Mouse (Mus musculus) large intestine, adult 2 months (tissue): ENCODE measurements around the gene Med20. TPM values are rescaled to one million over a fixed set of nuclear protein-coding genes. Genes with fewer than 3 reads are reported as not detected.

ENCODE experiments used
- DNase-seq: peaks from one replicate; pipeline ENCODE4 v3.0.0-alpha.2; 2012; ENCODE audit warnings: low read depth, low spot score
- WGBS: fragments of 180-500 bp; shearing (Covaris S2); methylation state at CpG from one replicate; pipeline ENCODE4 v1.1.7; 2018; 5-methylcytosine and 5-hydroxymethylcytosine counted together
- polyA plus RNA-seq: library from polyadenylated mRNA; depleted of rRNA; stranded (reverse); fragments of >200 nt; gene quantifications from 2 replicates; pipeline ENCODE4 v1.2.3, GENCODE M21; 2012; rRNA removed

The Med20 gene
- 21.7 and 23.7 TPM in 2 replicates for polyA plus RNA-seq

DNA sequence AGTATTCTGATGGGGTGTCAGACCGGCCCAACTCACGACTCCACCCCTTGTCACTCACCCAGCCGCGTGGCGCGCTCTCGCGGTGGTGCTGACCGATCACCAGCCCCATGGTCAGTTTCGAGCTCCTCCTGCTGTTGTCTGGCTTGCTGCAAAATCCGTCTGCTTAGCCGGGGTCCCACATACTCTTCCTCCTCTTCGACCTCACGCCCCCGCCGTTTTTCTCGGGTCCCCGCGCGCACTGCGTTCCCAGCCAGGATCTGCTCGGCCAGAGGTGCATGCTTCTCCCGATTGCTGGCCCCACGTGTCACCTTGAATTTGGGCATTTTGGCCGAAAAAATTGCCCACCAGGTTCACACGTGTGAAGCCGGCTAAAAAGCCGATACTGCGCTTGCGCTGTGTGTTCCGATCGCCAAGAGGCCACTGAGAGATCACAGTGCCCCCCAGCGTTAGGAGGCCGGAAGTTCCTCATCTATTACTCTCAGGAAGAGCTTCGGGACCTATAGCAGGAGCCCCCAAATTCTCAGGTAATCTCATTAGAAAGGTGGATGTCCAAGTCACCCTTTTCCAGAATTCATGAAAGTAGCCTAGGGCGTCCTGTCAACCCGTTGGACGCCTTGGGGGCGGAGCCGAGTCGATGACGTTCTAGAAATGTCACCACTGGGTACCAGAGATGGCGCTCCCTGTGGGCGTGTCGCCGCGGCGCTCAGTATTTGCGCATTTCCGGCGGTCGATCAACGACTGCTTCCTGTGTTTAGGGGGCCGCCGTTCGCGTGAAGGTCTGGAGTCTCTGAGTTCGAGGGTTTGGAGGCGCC is at the start of gene Med20, which contains the start of the genes Bysl and Gm20517:
TSS of gene Med20 (plus strand) at position 734 of the 812 bp plus-strand sequence.
TSS of gene Bysl (minus strand) at position 644 of the 812 bp plus-strand sequence.
TSS of gene Gm20517 (plus strand) at position 741 of the 812 bp plus-strand sequence.
- peak; percentile 81 for DNase-seq
- WGBS = under 1% methylated on average over 59 of the region's 59 CpGs

DNA sequence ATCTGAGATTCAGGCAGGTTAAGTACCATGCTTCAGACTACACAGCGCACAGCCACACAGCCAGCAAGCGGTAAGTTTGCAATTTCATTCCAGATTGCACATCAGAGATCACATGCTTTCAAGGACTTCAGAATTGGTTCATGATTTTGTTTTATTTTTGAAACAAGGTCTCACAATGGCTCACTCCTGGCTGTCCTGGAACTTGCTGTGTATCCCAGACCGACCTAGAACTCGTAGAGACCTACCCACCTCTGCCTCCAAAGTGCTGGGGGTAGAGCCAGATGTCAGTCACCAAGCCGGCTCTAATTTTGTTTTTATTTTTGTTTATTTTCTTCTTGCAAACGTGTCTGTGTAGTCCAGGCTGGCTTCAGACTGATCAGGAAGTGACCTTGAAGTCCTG is 48.5 kb upstream of the Med20 start:
- WGBS = 78% methylated on average over 6 of the region's 6 CpGs
- DNase-seq = no peak

DNA sequence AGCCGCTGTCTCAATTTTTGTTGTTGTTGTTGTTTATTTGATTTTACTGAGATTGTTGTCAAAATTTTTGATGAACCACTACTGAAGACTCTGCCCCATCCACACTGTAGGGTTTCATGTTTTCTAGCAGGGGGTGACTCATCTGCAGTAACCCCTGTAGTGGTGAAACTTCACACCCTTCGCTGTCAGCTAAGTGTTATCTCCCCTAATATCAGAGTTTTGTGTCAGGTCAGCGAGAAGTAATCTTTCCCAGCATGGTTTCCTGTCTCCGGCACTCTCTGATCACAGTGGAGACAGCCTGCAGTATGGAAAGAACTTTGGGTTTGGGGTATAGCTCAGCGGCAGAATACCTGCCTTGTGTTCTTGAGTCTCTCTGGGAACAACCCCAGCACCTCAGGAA is 46.8 kb upstream of the Med20 start:
- WGBS = 82% methylated on average over 5 of the region's 5 CpGs

DNA sequence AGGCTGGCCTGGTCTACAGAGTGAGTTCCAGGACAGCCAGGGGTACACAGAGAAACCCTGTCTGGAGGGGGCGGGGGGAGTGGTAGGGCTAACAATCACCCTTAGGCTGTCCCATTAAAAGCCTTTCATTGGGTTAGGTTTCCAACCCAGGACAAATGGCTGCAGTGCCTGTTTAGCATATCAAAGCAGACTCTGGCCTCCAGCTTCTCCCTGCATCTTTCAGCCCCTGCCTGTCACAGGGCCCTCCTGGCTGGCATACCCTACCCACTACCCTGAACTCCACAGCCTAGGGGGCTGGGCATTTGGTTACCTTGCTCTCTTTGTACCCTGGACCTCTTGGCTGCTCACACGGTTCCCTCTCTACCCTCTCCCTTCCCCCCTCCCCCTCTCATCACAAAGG is 45.2 kb upstream of the Med20 start:
- no peak for DNase-seq
- WGBS = 56% methylated on average over 2 of the region's 2 CpGs

More for the DNA sequence above, 46.8 kb upstream of the Med20 start:
- no peak for DNase-seq

DNA sequence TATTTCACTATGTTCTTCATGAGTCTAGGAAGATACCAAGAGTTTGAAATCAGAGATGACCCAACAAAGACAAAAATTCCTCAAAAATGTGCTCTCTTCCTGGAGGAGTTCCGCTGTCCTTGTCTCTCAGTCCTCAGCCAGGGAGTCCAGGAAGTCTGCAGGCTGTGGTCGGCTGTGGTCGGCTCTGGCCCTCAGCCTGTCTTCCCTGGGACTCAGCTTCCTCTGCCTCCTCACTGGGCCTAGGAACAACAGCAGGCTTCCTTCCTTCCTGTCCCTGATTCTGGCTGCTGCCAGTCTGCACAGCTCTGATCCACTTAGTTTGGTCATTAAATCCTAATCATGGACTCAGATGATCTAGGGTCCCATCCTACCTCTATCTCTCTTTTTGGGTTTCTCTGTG is 44.1 kb upstream of the Med20 start:
- DNase-seq = no peak
- 73% methylated on average over 3 of the region's 3 CpGs for WGBS

DNA sequence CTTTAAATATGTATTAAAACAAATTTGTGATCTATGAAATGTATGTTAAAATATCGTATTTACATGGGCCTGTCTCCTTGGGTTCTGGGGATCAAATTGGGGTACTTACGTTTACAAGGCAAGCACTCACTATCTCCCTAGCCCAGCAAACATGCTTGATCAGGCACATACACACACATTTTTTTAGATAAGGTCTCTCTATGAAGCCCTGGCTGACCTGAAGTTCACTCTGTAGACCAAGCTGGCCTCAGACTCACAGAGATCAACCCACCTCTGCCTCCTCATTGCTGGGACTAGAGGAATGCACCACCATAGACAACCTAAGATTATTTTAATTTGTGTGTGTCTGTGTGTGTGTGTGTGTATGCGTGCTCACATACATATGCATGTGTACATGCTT is 43.0 kb upstream of the Med20 start:
- WGBS = 95% methylated on average over 3 of the region's 3 CpGs
- no peak for DNase-seq

DNA sequence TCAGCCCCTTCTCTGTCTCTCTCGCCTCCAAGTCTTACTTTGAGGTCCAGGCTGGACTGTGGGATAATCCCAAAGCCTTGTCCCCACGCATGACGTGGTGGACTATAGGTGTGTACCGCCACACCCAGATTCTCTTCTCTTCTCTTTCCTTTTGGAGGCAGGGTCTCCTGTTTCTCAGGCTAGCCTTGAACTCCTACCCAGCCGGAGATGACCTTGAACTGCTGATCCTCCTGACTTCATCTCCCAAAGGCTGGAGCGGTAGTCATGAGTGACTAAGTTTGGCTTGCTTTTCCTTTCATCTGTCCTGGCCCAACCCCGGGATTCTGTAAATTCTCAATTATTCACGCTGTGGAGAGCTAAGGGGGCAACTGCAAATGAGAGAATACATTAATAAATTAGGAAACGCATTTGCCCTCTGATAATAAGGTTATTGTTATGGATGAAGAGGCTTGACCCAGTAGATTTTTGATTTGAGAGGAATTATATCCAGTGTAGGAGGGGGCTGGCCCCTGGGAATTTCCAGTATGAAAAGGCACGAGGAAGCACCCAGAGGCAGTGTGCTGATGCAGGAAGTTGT is 42.3 kb upstream of the Med20 start:
- DNase-seq = no peak
- WGBS = 86% methylated on average over 10 of the region's 10 CpGs

DNA sequence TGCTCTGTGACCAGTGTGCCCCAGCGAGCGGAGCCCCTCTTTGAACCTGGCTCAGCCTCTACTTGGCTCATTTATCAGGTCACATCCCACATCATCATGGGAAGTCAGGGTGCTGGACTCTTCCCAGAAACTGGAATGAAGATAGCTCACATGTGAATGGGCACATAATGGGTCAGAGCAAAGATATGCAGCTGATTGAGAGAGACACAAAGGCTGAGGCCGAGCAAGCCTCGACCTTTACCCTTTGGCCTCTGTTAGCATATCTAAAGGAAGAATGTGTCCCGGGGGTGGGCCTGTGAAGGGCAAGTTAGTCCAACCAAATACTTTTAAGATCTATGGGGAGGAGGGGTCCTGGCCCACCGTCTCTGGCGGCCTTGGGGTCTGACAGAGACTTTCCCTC is 39.8 kb upstream of the Med20 start:
- 66% methylated on average over 7 of the region's 7 CpGs for WGBS
- DNase-seq = no peak

DNA sequence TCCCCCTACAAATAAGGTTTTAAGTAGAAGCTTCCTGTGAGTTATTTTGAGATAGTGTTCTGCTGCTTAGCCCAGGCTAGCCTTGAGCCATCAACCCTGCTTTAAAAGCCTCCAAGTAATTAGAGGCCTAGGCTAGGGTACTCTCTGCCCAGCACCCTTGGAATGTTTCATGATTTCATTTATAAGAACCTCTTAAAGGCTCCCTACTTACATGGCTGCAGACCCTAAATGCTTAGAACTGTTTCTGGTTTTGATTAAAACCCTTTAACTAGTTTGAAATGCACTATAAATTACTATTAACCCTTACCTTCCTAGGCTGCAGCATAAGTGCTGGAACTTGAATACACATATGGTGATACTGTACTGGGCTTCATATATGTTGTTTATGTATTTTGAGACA is 38.9 kb upstream of the Med20 start:
- DNase-seq = no peak

DNA sequence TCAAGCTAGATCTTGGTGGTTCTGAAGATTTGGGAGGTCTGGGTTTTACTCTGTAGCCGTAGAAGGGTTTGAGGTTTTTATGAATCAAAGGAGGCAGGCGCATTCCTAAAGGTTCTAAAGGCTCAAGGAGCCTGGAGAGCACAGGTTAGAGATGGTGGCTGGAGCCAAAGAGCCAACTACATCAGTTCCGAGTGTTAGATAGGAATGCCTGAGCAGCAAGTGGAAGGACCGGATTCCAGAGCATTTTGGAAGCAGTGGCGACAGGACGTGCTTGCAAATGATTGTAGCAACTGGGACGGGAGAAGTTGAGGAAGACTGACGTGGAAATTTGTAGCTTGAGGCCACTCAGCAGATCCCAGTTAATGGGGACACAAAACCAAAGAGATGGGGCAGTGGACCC is 37.4 kb upstream of the Med20 start:
- 73% methylated on average over 8 of the region's 8 CpGs for WGBS
- DNase-seq = no peak

DNA sequence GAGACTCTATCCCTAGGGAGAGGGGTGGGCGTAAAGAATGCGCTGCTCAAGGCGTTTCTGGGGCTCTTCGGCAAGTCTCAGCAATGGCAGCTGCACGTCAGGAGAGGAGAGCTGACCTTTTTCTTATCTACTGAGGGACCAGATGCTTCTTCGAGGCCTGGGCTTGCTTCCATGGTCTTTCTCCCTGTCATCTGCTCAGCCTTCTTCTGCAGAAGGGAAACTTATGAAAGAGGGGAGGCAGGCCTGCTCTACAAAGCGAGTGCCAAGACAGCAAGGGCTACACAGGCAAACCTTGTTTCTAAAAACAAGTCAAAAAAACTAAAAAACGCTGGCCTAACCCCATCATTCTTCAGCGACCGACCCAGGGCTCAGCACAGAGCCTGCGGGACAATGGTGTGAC is 36.6 kb upstream of the Med20 start:
- no peak for DNase-seq
- WGBS = 84% methylated on average over 11 of the region's 11 CpGs

DNA sequence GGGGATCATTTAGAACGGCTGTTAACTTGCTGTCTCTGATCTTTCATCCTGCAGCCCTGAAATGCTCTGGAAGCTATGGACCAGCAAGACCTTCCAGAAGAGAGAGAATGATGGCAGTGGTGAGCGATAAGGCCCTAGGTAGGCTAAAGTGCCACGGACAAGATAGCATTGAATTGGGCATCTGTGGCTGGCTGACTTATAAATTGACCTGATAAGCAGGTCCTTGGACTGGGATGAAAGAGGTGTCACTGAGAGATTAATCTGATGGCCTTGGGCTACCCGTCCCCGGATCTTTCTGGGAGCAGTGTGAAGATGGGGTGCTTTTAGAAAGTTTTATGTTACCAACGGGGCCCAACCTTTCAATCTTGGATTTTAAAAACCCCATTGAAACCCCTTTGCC is 32.7 kb upstream of the Med20 start:
- WGBS = 91% methylated on average over 6 of the region's 6 CpGs
- DNase-seq = no peak

DNA sequence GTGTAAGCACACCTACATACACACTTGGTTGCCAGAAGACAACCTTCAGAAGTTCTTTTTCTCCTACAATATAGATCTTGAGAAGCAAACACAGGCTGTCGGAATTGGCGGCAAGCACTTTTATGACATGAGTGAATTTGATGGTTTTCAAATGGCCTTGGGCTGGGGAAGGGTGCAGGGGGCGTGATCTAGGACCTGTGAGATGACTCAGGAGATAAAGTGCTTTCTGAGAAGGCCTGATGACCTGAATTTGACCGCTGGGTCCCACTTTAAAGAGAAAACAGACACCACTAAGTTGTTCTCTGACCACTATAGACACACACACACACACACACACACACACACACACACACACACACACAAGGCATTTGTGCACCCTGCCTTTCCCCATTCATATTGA is 30.4 kb upstream of the Med20 start:
- DNase-seq = no peak
- 88% methylated on average over 4 of the region's 4 CpGs for WGBS

DNA sequence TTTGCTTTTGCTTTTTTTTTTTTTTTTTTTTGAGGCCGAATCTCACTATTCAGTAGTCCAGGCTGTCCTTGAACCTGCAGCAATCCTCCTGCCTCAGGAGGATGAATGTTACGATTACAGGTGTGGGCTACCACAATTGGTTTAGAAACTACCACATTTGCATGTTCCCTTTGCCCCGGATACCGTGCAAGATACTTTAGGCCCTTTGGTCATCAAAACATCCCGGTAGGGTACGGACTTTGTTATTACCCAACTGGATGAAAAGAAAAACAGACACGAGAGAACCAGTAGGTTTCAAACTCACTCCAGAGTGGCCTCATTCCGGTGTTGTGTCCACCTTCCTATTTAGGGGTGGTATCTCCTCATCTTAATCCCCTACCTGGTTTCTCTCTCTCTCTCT is 22.9 kb upstream of the Med20 start:
- DNase-seq = no peak
- 81% methylated on average over 8 of the region's 8 CpGs for WGBS

DNA sequence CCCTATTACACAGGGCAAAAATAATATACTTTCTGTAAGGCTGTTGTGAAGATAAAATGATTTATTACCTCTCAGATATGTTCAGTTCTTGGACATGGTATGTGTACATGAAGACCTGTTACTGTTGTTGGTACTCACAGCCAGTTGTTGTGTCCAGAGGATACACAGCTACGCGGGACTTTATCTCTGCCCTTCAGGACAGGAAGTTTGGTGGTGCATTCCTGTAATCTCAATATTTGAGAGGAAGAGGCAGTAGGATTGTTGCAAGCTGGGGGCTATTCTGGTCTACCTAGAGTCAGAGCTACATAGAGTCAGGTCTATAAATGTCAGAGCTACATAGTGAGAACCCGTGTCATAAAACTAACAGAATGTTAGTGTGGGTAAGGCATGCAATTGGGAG is 20.3 kb upstream of the Med20 start:
- 68% methylated on average over 3 of the region's 3 CpGs for WGBS

DNA sequence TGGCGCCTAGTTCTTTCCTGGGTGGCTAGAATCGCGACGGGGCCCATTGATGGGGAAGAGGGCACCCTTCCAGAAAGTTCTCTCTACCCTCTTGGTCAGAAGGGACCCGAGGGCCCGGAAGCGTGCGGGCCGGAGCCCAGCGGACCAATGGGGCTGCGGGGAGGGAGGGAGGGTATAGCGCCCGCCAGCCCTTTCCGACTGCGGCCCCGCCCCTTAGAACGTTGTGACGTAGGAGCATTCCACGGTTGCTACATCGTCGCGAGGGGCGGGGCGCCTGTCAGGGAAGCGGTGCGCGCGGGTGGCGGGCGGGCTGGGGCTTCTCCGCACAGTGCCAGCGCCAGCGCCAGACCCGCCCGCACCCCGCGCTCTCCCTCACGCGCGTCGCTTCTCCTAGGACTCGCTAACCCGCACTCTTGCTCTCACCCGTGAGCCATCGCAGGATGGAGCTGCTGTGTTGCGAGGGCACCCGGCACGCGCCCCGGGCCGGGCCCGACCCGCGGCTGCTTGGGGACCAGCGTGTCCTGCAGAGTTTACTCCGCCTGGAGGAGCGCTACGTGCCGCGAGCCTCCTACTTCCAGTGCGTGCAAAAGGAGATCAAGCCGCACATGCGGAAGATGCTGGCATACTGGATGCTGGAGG is 18.0 kb upstream of the Med20 start:
- DNase-seq = peak; percentile 74
- under 1% methylated on average over 63 of the region's 63 CpGs for WGBS

More for the DNA sequence above, 20.3 kb upstream of the Med20 start:
- no peak for DNase-seq

DNA sequence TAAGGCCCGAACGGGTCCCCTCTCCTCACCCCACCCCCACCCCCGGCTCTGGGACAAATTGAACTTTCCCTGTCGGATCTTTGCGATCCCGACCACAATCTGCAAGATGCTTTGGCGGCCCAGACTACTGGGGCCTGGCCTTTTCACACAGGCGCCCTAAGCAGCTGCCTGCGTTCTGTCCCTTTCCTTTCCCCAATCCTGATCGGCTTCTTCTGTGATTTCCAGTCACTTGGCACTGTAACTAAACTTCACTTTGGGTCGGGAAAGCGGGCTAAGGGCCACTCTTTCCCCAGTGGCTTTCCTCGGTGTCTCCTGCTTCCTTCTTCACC is 17.6 kb upstream of the Med20 start:
- WGBS = under 1% methylated on average over 13 of the region's 13 CpGs

DNA sequence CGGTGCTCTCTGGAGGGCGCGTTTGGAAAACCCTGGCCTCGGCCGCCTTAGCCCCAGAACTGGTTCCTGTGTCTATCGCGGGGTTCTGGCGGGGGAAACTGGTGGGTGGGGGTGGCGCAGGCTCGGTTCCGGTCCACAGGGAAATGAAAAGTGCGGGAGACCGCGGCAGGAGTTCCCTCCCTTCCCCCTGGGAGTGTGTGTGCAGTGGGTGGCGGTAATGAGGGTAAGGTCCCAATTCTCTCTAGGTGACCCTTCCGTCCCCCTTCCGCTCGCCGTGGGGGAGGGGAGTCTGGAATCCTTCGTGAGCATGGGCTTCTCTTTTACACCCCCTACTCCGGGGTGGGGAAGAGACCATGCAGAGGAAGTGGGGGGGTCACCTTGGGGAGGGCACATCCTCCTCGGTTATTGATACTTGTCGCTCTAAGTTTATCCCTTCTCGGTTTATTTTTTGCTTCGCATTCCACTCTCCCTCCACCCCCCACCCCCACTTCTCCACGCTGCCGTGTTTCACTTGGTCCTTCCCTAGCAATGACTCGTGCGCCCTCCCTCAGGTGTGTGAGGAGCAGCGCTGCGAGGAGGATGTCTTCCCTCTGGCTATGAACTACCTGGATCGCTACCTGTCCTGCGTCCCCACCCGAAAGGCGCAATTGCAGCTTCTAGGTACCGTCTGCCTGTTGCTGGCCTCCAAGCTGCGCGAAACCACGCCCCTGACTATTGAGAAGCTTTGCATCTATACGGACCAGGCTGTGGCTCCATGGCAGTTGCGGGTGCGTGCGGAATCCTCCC is 17.0 kb upstream of the Med20 start:
- DNase-seq = no peak
- under 1% methylated on average over 43 of the region's 43 CpGs for WGBS

More for the DNA sequence above, 17.6 kb upstream of the Med20 start:
- no peak for DNase-seq

DNA sequence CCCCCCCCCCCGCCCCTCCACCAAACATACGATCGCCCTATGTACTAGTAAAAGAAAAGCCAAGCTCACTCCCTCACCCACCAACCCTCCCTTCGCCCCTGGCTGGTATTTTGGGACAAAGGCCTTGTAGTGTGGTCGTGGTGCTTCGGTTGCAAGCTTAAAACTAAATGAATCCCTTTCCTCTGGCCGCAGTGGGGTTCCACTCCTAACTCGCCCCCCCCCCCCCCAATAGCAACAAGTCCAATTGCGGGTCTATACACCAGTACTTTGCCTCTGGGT is 16.5 kb upstream of the Med20 start:
- 5% methylated on average over 9 of the region's 9 CpGs for WGBS
- DNase-seq = no peak
